Mouse (Mus musculus) 416B (cell line): Measurements from ENCODE around the gene Ms4a18.

ENCODE experiments used
- DNase-seq: peaks from one replicate; pipeline ENCODE4 v3.0.0; 2011; ENCODE audit warnings: low read depth

Gene Ms4a18

DNA sequence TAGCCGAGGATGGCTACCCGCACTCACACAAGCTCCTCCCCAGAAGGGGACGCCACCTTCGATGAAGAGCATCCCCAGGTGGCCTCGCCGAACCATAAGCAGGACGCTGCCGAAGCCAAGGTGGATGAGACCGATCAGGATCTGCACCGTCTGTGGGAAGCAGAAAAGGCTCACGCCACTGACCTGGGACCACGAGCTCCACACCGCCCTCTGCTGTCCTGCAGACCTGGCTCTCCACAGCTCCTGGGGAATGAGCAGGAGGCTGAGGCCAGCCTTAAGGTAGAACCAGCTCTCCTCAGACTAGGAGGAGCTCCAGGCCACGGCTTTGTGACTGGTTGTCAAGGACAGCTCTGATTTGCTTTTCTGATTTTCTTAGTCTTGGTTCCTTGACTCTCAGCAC, 34.7 kb downstream of the Ms4a18 start:
- DNase-seq, result peak; percentile 20

DNA sequence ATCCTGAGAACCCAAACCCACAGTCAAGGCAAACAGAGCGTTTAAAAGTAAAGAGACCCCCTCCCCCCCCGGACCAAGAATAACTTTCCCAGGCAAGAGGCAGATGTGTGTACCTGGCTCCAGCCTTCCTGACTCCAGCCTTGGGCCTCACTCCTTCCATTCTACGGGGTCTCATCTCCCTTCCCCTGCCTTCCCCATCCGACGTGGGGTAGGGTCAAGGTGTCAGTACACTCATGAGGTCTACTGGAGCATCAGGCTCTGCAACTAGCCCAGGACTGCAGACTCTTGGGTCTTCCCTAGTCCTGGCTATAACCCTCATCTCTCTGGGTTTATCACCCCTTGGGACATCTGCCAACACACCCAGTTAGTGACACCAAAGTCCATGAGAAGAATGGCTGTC, 37.6 kb downstream of the Ms4a18 start:
- no peak for DNase-seq

DNA sequence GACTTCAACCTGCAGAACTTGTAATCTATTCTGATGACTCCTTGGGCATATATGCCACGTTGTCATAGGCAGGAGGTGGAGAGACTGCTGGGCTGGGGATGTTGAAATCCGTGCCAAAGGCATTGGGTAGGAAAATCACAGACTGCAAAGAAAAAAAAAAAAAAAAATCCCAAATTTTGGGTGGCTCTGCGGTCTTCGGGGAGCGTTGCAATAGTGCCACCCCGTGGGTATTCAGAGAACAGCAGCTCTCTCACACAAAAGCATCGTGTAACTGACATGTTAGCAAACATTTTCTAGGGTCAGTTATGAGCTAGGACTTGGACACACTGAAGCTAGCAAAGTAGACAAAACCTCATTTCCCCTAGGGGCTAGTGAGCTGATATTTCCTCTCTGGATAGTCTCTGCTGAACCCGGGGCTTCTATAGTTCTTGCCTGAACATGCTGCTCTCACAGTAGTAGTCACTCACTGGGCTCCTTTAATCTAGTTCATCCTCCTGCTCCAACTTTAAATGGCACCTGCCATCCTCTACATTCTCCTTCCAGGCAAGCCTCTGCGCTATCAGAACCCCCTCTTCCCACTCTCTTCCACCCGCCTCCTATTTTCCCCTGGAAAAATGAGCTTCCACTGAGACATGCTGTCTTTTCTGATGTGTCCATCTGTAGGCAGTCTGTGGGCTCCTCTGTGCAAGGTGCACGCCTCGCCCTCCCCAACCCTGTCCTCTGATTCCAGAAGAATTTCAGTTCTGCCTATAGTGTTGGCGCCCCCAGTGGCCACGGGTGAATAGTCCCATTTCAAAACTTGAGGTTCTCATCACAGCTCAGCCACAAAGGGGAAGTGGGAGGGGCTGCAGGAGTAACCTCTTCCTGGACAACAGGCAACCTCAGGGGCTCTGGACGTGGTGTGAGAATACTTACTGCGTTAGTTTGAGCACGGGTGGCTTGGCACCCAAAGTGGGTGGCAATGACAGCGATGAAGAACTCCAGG, 38.4 kb downstream of the Ms4a18 start:
- peak; percentile 95 for DNase-seq

DNA sequence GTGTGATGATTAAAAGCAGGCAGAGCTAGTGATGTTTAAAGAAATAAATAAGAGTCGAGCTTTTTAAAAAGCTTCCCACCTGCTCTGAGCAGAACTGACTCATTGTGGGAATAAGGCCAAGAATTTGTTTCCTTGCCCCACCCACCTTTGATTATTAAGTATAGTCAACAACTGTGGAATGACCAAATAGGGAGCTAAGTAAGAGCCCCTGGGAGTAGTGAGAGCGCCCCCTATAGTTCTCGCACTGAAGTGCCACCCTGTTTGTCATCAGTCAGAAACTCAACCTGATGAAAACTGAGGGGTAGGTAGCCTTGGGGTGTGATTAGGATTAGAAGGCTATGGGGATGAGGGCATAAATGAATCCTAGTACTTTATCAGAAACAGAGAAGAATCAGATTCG, 41.5 kb downstream of the Ms4a18 start:
- peak; percentile 55 for DNase-seq

DNA sequence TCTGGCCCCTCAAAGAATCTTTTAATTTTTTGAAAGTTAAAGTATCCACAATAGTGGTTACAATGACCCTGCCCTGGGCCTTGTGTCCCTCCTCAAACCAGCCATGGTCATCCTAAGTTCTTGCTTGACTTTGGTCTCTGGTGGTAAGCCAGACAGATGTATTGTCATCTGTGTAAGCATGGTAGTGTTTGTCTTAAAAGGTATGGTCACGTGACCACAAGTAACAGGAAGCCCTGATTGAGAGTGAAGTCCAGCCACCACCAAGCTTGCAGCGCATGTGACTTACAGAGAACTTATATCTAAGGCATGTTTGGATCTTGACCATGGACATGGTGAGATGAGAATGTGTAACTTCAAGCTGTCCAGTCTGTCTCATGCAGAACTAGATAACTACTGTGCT, 42.6 kb downstream of the Ms4a18 start:
- DNase-seq, result peak; percentile 8

DNA sequence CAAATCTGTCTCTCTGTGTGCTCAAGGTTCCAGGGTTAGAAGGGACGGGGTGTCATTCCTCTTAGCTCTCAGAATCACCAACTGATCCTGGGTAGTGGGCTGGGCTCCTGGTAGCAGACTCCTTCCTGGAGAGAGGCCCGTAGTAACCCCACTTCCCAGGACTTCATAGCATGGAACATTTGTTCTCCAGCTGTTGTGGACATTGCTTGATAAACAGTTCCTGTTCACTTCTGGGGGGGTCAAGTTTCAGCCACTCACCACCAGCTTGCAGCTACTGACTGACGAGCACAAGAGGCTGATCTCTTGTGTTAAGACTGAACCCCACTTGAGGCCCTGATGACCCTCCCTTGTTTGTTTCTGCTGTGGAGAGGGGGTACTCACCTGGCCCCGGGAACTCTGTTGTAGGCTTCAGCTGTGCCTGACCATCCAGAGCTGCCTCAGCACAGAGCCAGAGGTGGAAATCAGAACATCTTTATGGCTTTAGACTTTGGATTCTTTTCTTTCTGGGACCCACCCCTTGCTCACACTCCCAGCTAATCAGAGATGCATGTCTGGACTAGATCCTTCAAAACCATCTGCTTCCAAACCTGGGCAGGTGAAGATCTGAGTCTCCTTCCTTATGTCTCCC, 43.5 kb downstream of the Ms4a18 start, which contains the start of gene Ms4a10:
TSS of gene Ms4a10 (minus strand) at position 433 of the 628 bp plus-strand sequence.
- no peak for DNase-seq

DNA sequence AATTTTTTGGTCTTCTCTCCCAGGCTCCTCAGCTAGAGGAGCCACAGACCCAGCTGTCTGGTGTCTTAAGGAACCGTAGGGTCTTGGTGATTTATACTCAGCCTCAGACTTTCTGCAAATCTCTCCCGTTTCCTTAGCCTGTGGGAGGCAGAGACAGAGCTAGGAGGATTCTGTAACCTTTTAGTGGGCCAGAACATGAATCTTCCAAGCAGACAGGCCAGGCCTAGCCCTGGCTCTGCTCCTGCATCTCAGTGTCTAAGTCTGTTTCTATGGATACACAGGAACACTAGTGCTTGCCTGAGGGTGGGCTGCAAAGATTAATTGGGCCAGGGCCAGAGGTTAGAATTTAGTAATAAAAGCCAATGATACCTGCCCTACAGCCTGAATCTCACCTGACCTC, 44.6 kb downstream of the Ms4a18 start:
- DNase-seq, result no peak

DNA sequence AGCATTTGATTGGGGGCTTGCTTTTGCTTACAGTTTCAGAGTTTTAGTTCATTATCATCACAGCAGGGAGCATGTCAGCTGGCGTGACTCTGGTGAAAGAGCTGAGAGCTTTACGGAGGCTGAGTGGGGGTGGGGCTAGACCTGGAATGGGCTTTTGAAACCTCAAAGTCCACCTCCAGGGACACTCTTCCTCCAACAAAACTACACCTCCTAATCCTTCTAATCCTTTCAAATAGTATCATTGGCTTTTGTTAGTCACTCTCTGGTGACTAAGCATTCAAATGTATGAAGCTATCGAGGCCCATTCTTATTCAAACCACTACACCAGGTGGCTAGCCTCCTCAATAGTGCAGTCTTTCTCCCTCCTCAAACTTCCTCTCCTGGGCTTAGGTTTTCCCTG, 45.2 kb downstream of the Ms4a18 start:
- no peak for DNase-seq

DNA sequence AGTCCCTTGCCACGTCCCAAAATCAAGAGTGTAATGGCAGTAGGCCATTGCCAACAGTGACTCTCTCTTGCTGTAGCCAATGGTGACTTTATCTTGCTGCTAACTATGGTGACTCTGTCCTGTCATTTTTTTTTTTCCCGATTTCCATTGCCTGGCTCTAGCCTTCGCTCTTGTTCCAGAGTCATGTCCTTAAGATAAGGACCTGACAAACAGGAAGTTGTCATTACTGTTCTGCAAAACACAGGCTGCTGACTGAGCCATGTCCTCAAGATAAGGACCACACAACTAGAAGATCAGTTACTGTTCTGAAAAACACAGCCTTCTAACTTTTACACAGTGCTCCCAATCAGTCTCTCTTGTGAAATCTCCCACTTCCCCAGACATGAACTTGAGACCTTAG, 47.4 kb downstream of the Ms4a18 start:
- peak; percentile 42 for DNase-seq

DNA sequence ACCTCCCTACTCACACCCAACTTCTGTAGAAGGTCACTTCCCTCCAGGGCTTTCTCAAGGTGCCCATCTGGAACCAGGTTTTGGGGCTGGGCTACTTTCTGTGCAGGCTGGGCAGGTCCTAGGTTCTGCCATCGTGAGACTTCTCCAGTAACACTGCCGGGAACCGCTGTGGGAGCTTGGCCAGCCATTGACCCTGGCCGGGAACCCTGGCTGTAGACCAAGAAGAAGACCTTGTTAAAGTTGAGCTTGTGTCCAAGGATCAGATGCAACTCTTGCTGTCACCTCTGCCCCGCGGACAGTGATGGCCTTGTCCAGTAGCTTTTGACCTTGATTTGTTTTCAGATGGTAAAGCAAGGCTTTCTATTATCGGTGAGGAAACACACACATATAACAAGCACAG, 49.3 kb downstream of the Ms4a18 start:
- DNase-seq, result no peak

DNA sequence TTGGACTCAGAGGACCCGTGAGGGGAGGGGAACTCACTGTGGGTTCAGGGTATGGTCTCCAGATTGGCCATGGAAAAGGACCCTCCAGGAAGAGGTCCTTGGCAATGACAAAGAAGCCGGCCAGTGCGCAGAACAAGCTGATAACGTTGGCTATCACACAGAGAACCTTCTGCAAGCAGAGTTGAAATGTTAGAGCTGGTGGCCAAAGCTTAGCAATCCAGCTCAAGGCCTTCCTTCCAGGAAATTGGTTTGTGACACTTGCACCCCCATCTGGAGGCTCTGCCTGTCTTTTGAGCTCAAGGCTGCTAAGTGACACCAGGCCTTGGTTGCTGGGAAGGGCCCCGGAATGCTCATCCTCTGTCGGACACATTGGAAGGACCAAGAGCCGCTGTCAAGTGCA, 52.1 kb downstream of the Ms4a18 start:
- no peak for DNase-seq

DNA sequence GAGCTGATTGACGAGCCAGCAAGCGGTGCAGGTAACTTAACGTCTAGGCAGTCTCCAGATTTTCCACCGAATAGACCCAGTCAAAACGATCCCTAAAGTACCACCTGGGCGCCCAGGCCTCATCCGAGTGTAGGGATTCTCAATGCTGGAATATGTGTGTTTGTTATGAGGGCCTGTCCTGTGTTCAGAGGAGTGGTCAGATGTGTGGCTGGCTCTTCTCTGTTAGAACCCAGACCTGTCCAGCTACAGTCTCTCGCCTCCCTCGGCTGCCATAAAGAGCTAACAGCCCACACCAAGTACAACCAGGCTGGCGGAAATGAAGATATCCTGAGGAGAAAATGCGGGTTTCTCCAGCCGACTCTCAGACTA, 57.9 kb downstream of the Ms4a18 start:
- no peak for DNase-seq

DNA sequence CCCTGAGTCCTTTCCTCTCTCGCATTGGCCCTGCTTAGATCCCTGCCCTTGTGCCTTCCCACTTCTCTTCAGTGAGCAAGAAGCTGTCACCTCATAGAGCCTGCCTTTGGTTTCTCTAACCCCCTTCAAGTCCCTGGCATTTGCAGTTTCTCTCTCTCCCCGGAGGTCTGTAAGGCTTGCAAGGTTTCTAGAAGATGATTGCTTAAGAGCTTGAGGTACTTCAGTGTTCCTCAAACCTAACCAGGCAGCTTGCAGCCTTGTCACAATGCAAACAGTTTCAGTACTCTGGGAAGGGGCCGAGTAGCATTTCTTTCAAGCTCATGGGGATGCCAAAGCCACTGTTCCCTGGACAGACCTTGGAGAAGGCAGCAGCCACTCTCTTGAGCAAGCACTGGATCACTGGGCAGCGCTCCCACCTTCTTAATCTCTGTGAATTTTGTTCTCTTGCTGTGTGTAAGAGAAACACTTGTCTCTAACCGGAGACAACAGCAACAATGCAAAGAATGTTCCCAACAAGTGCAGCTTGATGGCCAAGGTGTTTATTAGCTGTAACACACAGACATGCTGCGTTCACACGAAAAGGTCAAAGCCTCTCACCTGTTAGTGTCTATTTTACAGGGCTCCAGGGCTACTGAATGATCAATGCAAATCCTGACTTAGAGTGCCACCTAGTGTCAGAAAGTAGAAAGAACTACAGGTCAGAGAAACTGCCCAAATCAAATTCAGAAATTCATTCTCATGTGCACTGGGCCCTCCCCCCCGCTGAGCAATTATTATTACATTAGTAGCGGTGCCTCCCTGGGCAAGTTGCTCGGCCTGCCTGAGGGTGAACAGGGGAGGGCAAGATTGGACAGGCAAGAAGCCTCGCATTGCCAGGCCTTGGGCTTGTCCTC, 58.5 kb downstream of the Ms4a18 start:
- peak; percentile 77 for DNase-seq

DNA sequence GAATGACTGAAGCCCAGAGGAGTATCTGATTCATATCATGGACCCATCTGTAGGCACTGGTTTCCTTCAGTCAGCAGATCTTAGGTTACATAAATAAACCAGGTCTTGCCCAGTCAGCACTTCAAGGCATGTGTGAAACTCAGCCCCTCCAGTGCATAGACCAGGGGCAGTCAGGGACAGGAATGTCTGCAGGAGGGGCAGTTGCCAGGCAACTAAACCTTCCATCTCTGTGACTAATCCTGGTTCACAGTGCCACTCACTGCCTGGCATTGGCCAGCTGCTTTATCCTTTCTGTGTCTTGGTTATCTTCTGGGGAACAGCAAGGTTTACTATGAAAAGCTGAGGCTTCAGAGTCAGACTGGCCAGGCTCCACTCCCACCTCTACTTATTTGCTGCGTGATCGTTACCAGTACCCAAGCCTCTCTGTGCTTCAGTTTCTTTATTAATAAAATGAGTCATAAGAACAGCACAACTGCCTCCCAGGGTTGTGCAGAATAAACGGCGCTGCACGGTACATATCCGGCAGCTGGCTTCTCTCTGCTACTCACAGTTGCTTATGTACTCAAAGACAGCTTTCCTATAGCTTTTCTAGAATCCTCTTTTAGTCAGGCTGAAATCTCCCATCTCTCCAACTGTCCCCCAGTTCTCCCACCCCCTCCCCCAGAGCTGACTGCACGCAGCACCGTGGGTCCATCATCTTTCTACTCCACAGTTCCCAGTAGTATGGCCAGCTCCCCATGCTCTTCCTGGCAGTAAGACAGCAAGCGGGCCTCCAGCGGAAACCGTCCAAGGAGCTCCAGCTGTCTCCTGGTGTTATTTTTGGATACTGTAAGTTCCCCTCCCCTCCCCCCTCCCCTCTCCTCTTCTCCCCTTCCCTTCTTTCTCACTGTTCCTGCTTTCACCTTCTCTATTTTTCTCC, 65.6 kb downstream of the Ms4a18 start:
- DNase-seq, result no peak

DNA sequence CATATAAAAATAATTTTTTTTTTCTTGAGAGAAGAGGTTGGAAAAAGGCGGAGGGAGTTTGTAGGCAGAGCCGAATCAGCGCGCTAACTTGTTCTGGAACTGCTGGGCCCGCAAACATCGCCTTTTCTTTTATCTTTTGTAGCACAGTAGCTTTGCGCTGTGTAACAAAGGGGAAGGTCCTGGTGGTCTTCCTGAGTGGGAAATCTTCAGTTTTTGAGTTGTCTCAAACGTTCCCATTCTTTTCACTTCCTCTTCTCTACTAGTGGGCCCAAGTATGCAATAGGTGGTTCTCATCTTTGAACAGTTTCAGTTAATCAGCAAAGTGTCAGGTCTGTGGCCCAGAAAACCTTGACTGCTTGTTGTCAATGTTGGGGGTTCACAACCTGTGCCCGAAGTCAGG, 68.3 kb downstream of the Ms4a18 start:
- no peak for DNase-seq

DNA sequence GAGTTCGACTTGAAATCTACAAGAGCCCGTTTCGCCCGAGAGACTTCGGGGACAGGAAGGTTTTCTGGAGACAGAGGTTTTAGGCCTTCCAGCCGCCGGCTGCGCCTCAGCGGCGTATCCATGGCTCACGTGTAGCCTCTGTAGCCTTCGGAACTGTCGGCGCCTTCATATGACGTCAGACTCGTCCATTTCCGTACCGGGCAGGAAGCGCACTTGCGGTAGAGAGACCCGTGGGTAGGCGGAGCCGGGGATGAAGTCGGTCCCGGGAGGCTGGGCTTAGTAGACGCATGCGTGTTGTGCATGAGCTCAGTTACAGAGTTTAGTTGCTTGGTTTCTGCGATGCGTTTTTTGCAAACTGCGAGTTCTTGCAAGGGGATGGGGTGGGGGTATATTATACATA, 68.7 kb downstream of the Ms4a18 start, which contains the start of gene Ccdc86:
TSS of gene Ccdc86 (minus strand) at position 155 of the 400 bp plus-strand sequence.
- DNase-seq, result peak; percentile 99

DNA sequence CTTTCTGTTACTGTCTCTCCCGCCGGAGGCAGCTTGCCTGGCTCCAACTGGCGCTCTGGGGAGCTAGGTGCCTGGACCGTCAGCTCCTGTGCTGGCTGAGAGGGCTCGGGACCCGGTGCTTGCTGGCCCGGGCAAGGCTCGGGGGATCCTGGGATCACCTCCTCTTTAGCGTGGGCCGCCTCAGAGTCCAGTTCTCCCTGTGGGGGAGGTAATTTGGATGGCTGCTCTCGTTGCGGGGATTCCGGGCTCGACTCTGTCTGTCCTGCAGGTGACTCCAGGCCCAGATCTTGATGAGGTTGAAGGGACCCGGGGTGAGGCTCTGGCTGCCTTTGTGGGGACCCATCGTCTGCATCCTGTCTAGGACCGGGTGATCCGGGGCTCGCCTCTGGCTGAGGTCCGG, 69.4 kb downstream of the Ms4a18 start:
- peak; percentile 8 for DNase-seq

DNA sequence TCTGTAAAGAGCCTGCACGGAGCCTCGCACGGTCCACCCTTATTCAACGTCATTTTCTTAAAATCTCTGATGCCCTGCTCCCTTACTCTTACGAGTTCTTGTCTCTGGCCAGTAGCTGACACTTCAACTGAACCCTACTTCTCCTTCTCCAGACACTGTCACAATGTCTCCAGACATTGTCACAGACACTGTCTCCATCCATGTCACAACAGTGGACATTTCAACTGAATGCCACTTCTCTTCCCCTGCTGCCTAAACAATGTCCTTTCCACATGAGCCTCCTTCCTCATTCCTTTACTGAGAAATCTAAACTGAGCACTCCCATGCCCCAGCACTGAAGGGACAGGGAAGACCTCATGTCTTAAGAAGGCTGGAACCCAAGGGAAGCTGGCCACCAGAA, 70.6 kb downstream of the Ms4a18 start:
- peak; percentile 24 for DNase-seq
